Mouse (Mus musculus) spleen, adult 2 months (tissue): ENCODE measurements around the gene Frmd6.

Source experiments
- CTCF ChIP-seq: fragments of 200-500 bp; IDR thresholded peaks from 2 replicates; pipeline ENCODE4 v1.5.1; 2011; ENCODE audit warnings: mild to moderate bottlenecking, inconsistent platforms; ENCODE audit not compliant: insufficient read depth, insufficient read length, insufficient replicate concordance; ENCODE audit errors: extremely low read depth
- POLR2A ChIP-seq: fragments of 200-500 bp; IDR thresholded peaks from 2 replicates; pipeline ENCODE4 v1.6.1; 2011; ENCODE audit warnings: low read depth, low read length, inconsistent platforms

- no peak for TF ChIP-seq CTCF
- TF ChIP-seq POLR2A = no peak
These were observed 81.6 kb downstream of the Frmd6 start for GRCm38 (mm10) chr12:70906867-70907266.
